Mouse (Mus musculus) myocyte (in vitro differentiated cells): ENCODE data around the gene Csf2rb. TPM values are rescaled to one million over a fixed set of nuclear protein-coding genes. Genes with fewer than 3 reads are reported as not detected.
"Not testable (repeated sequence)": the region's sequence is repeated elsewhere in the genome, so short reads cannot be mapped to it uniquely, and the experiment has no call there.

ENCODE experiments used
- H3K27me3 ChIP-seq: one replicate; pipeline ENCODE4 v1.6.1; 2011; ENCODE audit not compliant: control insufficient read depth, insufficient read depth, insufficient read length
- H3K36me3 ChIP-seq: one replicate; pipeline ENCODE4 v1.6.1; 2011; ENCODE audit not compliant: control insufficient read depth, insufficient read depth
- H3K4me2 ChIP-seq: one replicate; pipeline ENCODE4 v1.6.1; 2011; ENCODE audit warnings: low read depth, control low read depth
- H3K4me3 ChIP-seq: one replicate; pipeline ENCODE4 v1.5.1; 2011; ENCODE audit warnings: mild to moderate bottlenecking, control low read depth, moderate library complexity
- H3K79me2 ChIP-seq: one replicate; pipeline ENCODE4 v1.6.1; 2011; ENCODE audit not compliant: control insufficient read depth, insufficient read depth
- H3ac ChIP-seq: one replicate; pipeline ENCODE4 v1.6.1; 2011; ENCODE audit not compliant: control insufficient read depth, insufficient read length
- CEBPB ChIP-seq: IDR thresholded peaks from 2 replicates; pipeline ENCODE4 v1.6.1; 2011; ENCODE audit warnings: mild to moderate bottlenecking, moderate library complexity; ENCODE audit not compliant: poor library complexity, insufficient read depth, severe bottlenecking
- E2F4 ChIP-seq: IDR thresholded peaks from one replicate; pipeline ENCODE4 v1.6.1; 2011; ENCODE audit warnings: mild to moderate bottlenecking, control low read depth, moderate library complexity; ENCODE audit not compliant: insufficient read depth
- MAX ChIP-seq: IDR thresholded peaks from one replicate; pipeline ENCODE4 v1.6.1; 2011; ENCODE audit warnings: low read depth, mild to moderate bottlenecking, control low read depth
- MYOD1 ChIP-seq, 3 experiments: IDR thresholded peaks; one replicate each; pipeline ENCODE4 v1.6.1; 2011; ENCODE audit warnings: control low read depth in 2 of 3, low read depth in 2 of 3, mild to moderate bottlenecking in 2 of 3, moderate library complexity in 1 of 3; ENCODE audit not compliant: insufficient read length in 2 of 3, control insufficient read depth in 1 of 3
- MYOG ChIP-seq, 3 experiments: IDR thresholded peaks; one replicate each; pipeline ENCODE4 v1.6.1; 2011; ENCODE audit warnings: control low read depth in 2 of 3, low read depth in 2 of 3, mild to moderate bottlenecking in 2 of 3; ENCODE audit not compliant: insufficient read length in 2 of 3, control insufficient read depth in 1 of 3, insufficient read depth in 1 of 3
- POLR2A ChIP-seq: IDR thresholded peaks from one replicate; pipeline ENCODE4 v1.6.1; 2011; ENCODE audit warnings: low read depth, mild to moderate bottlenecking, control low read depth, moderate library complexity; ENCODE audit not compliant: insufficient read length
- POLR2AphosphoS2 ChIP-seq: IDR thresholded peaks from one replicate; pipeline ENCODE4 v1.6.1; 2011; ENCODE audit warnings: low read depth, control low read depth; ENCODE audit not compliant: insufficient read length
- REST ChIP-seq: IDR thresholded peaks from one replicate; pipeline ENCODE4 v1.6.1; 2011; ENCODE audit warnings: mild to moderate bottlenecking, control low read depth, moderate library complexity; ENCODE audit not compliant: insufficient read depth, insufficient read length
- SRF ChIP-seq: IDR thresholded peaks from one replicate; pipeline ENCODE4 v1.6.1; 2011; ENCODE audit warnings: low read depth; ENCODE audit not compliant: control insufficient read depth, insufficient read length
- TCF12 ChIP-seq: IDR thresholded peaks from one replicate; pipeline ENCODE4 v1.6.1; 2011; ENCODE audit warnings: mild to moderate bottlenecking, control low read depth; ENCODE audit not compliant: poor library complexity, insufficient read depth, severe bottlenecking
- TCF3 ChIP-seq: IDR thresholded peaks from one replicate; pipeline ENCODE4 v1.6.1; 2011; ENCODE audit warnings: low read depth, control low read depth; ENCODE audit not compliant: insufficient read length
- USF1 ChIP-seq: IDR thresholded peaks from one replicate; pipeline ENCODE4 v1.6.1; 2011; ENCODE audit warnings: low read depth, mild to moderate bottlenecking, control low read depth, moderate library complexity
- polyA plus RNA-seq: library from polyadenylated mRNA; unstranded; fragments of >200 nt; fragmentation: generic; extraction: Trizol; gene quantifications from one replicate; pipeline ENCODE4 v1.2.1, GENCODE M21; 2012; ENCODE audit warnings: missing spikeins

The Csf2rb gene
- polyA plus RNA-seq, 1 experiment, result 0.08 TPM

DNA sequence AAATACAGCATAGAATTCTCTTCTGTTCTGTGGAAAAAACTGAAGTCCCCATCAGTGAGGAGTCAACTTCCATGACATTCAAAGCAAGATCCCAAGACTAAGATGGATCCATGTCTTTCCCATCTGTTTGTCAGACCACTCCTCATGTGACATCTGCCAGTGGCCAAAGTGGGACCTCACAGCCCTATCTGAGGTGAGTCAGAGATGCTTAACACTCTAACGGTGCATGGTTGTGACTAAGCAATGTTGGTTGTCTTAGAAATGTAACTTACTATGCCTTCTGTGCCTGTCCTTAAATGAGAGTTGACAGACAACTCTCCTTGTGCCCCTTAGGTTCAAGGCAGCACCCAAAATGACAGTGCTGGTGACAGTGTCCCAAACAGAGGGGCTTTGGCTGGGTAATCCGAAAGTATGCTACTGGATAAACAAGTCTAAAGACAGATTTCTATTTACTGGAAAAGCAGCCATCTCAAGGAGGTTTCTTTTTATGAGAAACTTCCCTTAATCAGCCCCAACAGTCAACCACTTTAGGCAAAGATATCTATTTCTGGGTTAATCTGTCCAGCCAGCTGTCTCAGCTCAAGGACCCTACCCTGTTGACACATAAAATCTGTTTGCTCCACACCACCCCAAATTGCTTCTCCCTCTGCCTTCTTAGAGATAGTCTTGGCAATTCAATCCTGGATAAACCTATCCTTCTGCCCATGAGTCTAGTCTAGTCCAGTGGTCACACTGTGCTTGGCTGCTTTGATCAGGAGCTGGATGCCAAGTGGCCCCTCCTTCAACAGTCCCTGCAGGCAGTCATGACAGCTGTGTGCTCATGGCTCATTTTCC lies 7.0 kb upstream of the Csf2rb start:
- H3K79me2 ChIP-seq, H3K4me2 ChIP-seq, H3K36me3 ChIP-seq, H3ac ChIP-seq, H3K27me3 ChIP-seq, H3K4me3 ChIP-seq: not testable (repeated sequence)
- peak in 2 of 3 experiments; percentile 14 to 41 for TF ChIP-seq MYOD1 (IDR thresholded peaks at IDR 0.05; ENCODE audit: control insufficient read depth in 1 of 3, insufficient read length in 2 of 3, low read depth in 2 of 3)
- peak in 1 of 3 experiments; percentile 27 for TF ChIP-seq MYOG (IDR thresholded peaks at IDR 0.05; ENCODE audit: control insufficient read depth in 1 of 3, insufficient read depth in 1 of 3, insufficient read length in 2 of 3, low read depth in 2 of 3)

DNA sequence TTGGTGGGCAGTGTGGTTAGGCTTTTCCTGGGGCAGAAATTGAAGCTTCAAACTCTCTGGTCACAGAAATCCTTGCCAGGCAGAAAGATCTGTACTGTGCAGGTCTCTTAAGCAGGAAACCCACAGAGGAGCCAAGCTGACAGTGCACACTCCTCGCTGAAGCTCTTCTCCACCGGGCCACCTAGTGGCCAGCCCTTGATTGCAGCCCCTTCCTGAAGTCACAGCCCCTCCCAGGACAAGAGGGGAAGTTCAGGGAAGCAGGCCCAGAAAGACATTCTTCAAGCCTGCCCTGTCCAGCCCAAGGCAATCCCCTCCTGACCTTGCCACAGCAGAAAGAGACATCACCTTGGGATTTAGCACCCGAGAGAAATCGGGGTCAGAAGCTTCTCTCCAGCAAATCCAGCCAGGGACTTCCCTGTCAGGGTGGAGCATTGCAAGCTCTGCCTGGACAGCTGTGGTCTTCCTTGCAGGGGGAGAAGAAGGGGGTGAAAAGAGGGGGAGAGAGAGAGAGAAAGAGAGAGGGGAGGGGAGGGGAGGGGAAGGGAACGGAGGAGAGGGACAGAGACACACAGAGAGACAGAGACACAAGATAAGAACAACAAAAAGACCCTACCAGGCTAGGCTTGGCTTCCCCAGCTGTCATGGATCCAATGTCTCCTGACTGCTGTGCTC lies 4.6 kb upstream of the Csf2rb start:
- no peak overlapping the region for H3K4me2 ChIP-seq
- TF ChIP-seq TCF3, result no peak
- TF ChIP-seq MYOG (IDR thresholded peaks at IDR 0.05; ENCODE audit: control insufficient read depth in 1 of 3, insufficient read depth in 1 of 3, insufficient read length in 2 of 3, low read depth in 2 of 3), result peak in 1 of 3 experiments; percentile 8
- H3K27me3 ChIP-seq, result no peaks in the 10 kb centered on the region
- H3K36me3 ChIP-seq, result no peaks in the 10 kb centered on the region
- no peaks in the 10 kb centered on the region for H3K79me2 ChIP-seq
- no peak overlapping the region for H3K4me3 ChIP-seq
- no peak overlapping the region for H3ac ChIP-seq

DNA sequence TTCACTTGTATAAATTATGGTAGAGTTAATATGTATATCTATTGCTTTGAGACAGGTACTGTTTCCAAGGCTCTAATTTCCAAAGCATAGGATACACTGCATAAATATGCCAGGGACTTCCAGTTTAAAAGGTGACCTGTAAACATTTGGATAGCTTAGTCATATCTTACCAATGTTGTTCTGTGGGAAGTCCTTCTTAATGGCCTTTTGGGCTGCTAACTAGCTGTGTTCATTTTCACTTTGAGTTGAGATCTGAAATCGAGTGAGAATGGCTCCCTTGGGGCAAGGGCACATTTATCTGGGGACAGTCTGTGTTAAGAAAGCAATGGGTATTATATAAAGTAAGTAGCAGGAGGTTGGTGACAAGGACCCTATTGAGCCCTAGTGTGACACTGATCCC lies 2.2 kb upstream of the Csf2rb start:
- TF ChIP-seq MYOG (IDR thresholded peaks at IDR 0.05; ENCODE audit: control insufficient read depth in 1 of 3, insufficient read depth in 1 of 3, insufficient read length in 2 of 3, low read depth in 2 of 3) (no peak), SRF (no peak), USF1 (no peak), CEBPB (no peak), TCF12 (no peak), MAX (no peak), POLR2A (no peak), POLR2AphosphoS2 (no peak)
- Histone ChIP-seq H3ac (no peak overlapping the region), H3K79me2 (no peaks in the 10 kb centered on the region), H3K27me3 (no peaks in the 10 kb centered on the region), H3K4me3 (no peak overlapping the region), H3K36me3 (no peaks in the 10 kb centered on the region), H3K4me2 (no peak overlapping the region)

DNA sequence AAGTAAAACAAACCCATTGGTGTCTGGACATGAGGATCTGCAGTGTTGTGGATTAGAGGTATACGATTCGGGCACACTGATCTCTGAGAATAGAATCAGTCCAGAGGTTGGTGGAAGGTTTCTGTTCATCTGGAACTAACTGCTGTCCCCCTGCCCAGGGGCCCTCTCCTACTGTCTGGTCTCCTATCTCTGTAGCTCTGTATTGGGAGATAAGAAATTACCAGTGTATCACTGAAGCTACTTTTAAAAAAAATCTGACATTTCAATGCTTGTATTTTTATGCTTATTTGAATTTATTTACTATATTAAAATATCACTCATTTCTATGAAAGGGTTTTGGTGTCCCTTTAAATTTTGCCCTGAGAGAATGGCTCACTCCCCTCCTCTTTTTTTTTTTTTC lies 1.3 kb upstream of the Csf2rb start:
- Histone ChIP-seq H3ac (no peak overlapping the region), H3K4me2 (no peak overlapping the region), H3K27me3 (no peaks in the 10 kb centered on the region), H3K36me3 (no peaks in the 10 kb centered on the region), H3K4me3 (no peak overlapping the region), H3K79me2 (no peaks in the 10 kb centered on the region)
- no peak for TF ChIP-seq E2F4
- no peak for TF ChIP-seq TCF3
- TF ChIP-seq USF1, result no peak
- no peak for TF ChIP-seq POLR2AphosphoS2
- TF ChIP-seq REST, result no peak
- no peak for TF ChIP-seq CEBPB
- no peak for TF ChIP-seq MAX
- TF ChIP-seq POLR2A, result no peak
- no peak for TF ChIP-seq MYOD1 (IDR thresholded peaks at IDR 0.05; ENCODE audit: control insufficient read depth in 1 of 3, insufficient read length in 2 of 3, low read depth in 2 of 3)
- TF ChIP-seq MYOG (IDR thresholded peaks at IDR 0.05; ENCODE audit: control insufficient read depth in 1 of 3, insufficient read depth in 1 of 3, insufficient read length in 2 of 3, low read depth in 2 of 3), result no peak

DNA sequence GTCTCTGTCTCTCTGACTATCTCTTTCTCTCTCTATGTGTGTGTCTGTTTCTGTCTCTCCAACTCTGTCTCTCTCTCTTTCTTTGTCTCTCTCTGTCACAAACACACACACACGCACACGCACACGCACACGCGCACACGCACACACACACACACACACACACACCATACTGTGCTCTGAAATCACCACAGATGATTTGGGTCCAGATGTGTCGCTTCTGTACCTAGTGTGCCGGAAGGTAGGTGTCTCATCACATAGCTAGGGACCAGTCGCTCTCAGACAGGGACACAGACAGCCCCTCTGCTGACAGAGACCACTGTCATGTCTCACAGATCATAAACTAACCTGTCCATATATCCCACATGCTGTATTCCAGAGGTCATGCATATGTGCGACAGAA lies 1.2 kb downstream of the Csf2rb start:
- TF ChIP-seq SRF (no peak), POLR2A (no peak), TCF12 (no peak)
- Histone ChIP-seq H3K36me3 (no peaks in the 10 kb centered on the region), H3ac (no peak overlapping the region), H3K4me3 (no peak overlapping the region), H3K27me3 (no peaks in the 10 kb centered on the region), H3K79me2 (no peaks in the 10 kb centered on the region), H3K4me2 (no peak overlapping the region)

DNA sequence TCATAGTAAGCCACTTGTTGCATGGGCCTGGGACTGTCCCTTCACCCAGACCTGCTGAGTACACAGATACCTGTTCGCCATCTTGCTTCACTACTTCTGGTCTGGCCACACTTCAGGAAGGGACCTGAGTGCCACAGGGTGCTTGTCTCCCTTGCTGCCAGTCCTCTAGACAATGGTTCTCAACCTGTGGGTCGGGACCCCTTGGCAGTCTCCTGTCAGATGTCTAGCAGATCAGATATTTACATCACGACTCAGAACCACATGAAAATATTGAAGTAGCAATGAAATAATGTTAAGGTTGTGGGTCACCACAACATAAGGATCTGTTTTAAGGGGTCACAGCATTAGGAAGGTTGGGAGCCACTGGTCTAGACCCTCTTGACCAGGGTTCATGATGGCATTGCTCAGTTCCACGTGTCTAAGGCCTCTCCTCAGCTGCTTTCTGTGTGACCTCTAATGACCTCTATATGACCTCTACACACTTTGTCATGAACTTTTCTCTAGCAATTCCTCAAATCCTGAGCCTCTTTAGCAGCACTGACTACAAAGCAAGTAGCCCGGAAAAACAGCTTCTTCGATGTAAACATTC lies 2.3 kb downstream of the Csf2rb start:
- H3K4me2 ChIP-seq, H3K4me3 ChIP-seq, H3K36me3 ChIP-seq, H3K79me2 ChIP-seq, H3ac ChIP-seq, H3K27me3 ChIP-seq: not testable (repeated sequence)
